Mouse (Mus musculus) cerebral cortex, adult 2 months (tissue): ENCODE data around the gene 4930558K02Rik.

Experiments
- WGBS: fragments of 180-500 bp; shearing (Covaris S2); methylation state at CpG from one replicate; pipeline ENCODE4 v1.1.7; 2018; 5-methylcytosine and 5-hydroxymethylcytosine counted together

4930558K02Rik gene

DNA sequence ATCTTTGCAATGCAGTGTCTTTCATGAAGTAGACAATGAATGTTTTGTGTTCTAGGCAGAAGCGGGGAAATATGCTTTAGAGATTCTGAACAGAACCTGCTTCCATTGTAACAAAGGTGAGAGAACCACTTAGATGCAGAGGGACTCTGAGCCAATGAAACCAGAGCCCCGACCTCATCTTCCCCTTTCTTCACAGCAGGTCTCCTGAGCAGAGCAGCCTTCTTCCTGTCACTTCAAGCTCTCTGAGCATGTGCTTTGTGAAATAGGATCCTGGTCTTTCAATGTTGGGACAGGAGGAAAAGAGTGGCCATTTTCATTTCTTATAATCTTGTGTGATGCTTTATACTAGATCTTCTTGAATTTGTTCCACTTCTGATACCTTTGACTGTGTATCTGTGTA, 79.3 kb downstream of the 4930558K02Rik start:
- 54% methylated on average over 2 of the region's 2 CpGs for WGBS

GRCm38 (mm10) chr1:161897235-161897634, 82.2 kb downstream of the 4930558K02Rik start:
- 83% methylated on average over 8 of the region's 8 CpGs for WGBS

GRCm38 (mm10) chr1:161896130-161896529, 83.3 kb downstream of the 4930558K02Rik start:
- WGBS = 79% methylated on average over 10 of the region's 10 CpGs

DNA sequence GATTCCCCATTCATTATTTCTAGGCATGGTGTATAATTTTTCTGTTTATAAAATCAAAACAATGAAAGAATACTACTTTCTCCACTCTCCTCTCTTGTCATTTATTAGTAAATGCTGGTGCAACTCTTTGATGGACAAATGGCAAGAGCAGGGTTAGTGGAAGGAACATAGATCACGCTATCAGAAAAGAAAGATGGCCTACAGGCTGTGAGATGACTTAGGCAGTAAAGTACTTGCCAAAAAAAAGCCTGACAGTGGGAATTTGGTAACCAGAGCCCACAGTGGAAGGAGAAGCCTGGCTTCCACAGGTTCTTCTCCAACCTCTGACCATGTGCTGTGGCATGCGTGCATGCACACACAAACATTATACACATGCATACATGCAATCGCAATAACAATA, 84.4 kb downstream of the 4930558K02Rik start:
- WGBS = 96% methylated on average over 3 of the region's 3 CpGs

DNA sequence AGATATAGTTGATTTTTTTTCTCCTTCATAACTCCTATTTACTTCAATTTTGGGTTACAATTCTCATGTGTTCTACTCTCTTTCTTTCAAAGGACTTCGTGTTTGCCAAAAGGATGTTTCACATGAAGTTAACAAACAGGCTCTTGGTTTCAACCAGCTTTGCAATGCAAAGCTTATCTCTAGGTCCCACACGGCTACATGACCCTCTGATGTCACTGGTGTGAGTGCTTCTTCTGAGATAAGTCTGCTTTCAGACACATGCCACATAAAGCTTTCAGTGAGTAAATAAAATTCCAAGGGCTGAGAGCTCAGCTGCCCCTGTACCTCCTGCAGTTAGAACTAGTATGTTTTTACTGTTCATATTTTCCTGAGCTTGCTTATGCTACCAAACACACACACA, 84.9 kb downstream of the 4930558K02Rik start:
- WGBS = 70% methylated on average over 2 of the region's 2 CpGs

GRCm38 (mm10) chr1:161894126-161894525, 85.3 kb downstream of the 4930558K02Rik start:
- WGBS = 77% methylated on average over 2 of the region's 2 CpGs
